Mouse (Mus musculus) liver, embryonic 16.5 days (tissue): ENCODE measurements around the gene Plekhj1. TPM values are rescaled to one million over a fixed set of nuclear protein-coding genes. Genes with fewer than 3 reads are reported as not detected.

Experiments used
- ATAC-seq: fragments of 200-750 bp; cut with Nextera tagmentation; 2 replicates; pipeline ENCODE4 v1.8.0; 2017; ENCODE audit warnings: low read depth, mild to moderate bottlenecking, moderate number of reproducible peaks, moderate library complexity
- H3K27ac ChIP-seq: fragments of 300-500 bp; sonication (generic); 2 replicates; pipeline ENCODE4 v1.5.1; 2014; ENCODE audit warnings: mild to moderate bottlenecking, low read length
- H3K27me3 ChIP-seq: fragments of 300-500 bp; sonication (generic); 2 replicates; pipeline ENCODE4 v1.6.1; 2014; ENCODE audit warnings: low read depth, low read length, mixed read lengths; ENCODE audit not compliant: control insufficient read depth, insufficient read depth
- H3K36me3 ChIP-seq: fragments of 300-500 bp; sonication (generic); 2 replicates; pipeline ENCODE4 v1.6.1; 2014; ENCODE audit warnings: mild to moderate bottlenecking; ENCODE audit not compliant: control insufficient read depth, insufficient read depth
- H3K4me1 ChIP-seq: fragments of 300-500 bp; sonication (generic); 2 replicates; pipeline ENCODE4 v1.6.1; 2014; ENCODE audit warnings: low read depth, low read length, mixed read lengths; ENCODE audit not compliant: control insufficient read depth
- H3K4me2 ChIP-seq: fragments of 300-500 bp; sonication (generic); 2 replicates; pipeline ENCODE4 v1.6.1; 2014; ENCODE audit warnings: low read depth, low read length, mixed read lengths
- H3K4me3 ChIP-seq: fragments of 300-500 bp; sonication (generic); 2 replicates; pipeline ENCODE4 v1.5.1; 2014; ENCODE audit warnings: low read depth, mild to moderate bottlenecking, low read length
- H3K9ac ChIP-seq: fragments of 300-500 bp; sonication (generic); 2 replicates; pipeline ENCODE4 v1.6.1; 2014; ENCODE audit warnings: low read depth, low read length
- H3K9me3 ChIP-seq: fragments of 300-500 bp; sonication (generic); replicated peaks from 2 replicates; pipeline ENCODE4 v1.6.1; 2016; ENCODE audit warnings: low read length; ENCODE audit not compliant: control insufficient read depth
- WGBS: fragments of 180-500 bp; shearing (Covaris S2); extraction: QIAGEN DNeasy Blood & Tissue Kit; methylation state at CpG from one replicate; pipeline ENCODE4 v1.1.7; 2014; ENCODE audit not compliant: insufficient replicate concordance; 5-methylcytosine and 5-hydroxymethylcytosine counted together
- polyA plus RNA-seq: library from polyadenylated mRNA; unstranded; fragments of >200 nt; fragmentation: Nextera tagmentation; extraction: Ambion mirVana; gene quantifications from 2 replicates; pipeline ENCODE4 v1.2.1, GENCODE M21; 2015

Gene Plekhj1
- polyA plus RNA-seq, result 61.4 and 64.7 TPM in 2 replicates

DNA sequence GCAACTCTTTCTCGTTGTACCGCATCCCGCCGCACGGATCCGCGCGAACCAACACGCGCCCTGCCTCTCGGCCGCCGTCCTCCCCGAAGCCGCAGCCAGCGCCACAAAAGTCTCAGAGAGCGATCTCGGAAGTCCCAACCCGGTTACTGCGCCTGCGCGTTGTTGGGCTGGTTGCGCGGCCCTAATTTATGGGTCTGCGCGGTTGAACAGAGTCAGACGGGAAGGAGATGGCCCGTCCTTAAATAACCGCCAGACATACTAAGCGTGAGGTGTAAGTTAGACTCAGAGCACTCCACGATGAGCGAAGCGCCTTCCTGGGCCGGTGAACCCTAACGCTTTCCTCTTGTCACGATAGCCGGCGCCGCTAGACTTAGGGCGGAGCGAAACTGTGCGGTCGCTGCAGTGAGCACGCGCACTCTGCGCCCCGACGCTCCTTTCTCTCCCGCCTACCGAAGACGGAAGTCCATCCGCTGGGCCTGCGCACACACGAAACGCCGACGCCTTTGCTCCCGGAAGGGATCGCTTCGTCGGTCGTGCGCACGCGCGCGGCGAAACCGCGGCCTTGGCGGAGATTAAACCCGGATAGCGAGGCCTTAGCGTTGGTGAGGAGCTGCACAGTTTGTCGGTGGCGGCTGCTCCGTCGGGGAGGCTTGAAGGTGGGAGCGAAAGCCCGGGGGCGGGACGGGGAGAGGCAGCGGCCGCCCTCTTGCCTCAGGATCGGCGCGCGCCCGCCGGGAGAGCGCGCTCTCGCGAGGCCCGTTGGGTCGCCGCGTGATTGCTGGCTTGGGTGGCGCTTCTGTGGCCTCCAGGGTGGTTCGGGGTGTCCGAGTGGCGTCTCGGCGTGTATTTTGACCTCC lies at the start of gene Plekhj1, which contains the start of gene Sf3a2:
Gene Plekhj1 (minus strand): TSS at position 477 of the 857 bp plus-strand sequence.
Gene Sf3a2 (plus strand): TSS at position 49 of the 857 bp plus-strand sequence.
- under 1% methylated on average over 101 of the region's 104 CpGs for WGBS
- Histone ChIP-seq H3K4me3 (peak within 1 kb of the TSS; percentile 93), H3K4me1 (peaks cover 25% of the 10 kb centered on the region), H3K27ac (peak within 1 kb of the TSS; percentile 97), H3K36me3 (peaks cover 53% of the 10 kb centered on the region), H3K27me3 (no peaks in the 10 kb centered on the region), H3K9me3 (no peaks in the 10 kb centered on the region), H3K4me2 (peak within 1 kb of the TSS; percentile 93), H3K9ac (peak within 1 kb of the TSS; percentile 94)
- ATAC-seq, result peak; percentile 94

DNA sequence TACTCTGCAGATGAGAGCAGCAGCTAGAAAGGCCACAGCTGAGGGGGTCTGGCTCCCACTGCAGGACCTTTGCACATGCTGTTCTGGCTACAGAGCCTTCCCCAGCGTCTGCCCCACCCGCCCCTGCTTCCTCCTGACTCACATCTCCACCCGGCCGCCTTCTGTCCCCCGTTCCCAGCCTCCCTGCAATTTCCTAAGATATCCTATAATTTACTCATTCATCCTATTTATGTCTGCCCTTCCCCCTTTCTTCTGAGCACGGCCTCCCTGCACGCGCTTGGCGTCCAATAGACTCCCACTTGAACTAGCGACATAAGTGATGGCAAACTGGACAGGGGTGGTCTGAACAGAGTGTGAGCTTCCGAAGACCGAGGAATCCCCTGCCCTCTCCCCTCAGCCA lies 47.3 kb upstream of the Plekhj1 start:
- no peak overlapping the region for H3K4me2 ChIP-seq
- no peak for ATAC-seq
- no peaks in the 10 kb centered on the region for H3K36me3 ChIP-seq
- H3K27me3 ChIP-seq, result peaks cover 49% of the 10 kb centered on the region
- H3K9ac ChIP-seq, result no peak overlapping the region
- no peak overlapping the region for H3K4me3 ChIP-seq
- 73% methylated on average over 12 of the region's 12 CpGs for WGBS
- H3K27ac ChIP-seq, result no peak overlapping the region
- no peaks in the 10 kb centered on the region for H3K9me3 ChIP-seq
- peaks cover 11% of the 10 kb centered on the region for H3K4me1 ChIP-seq

DNA sequence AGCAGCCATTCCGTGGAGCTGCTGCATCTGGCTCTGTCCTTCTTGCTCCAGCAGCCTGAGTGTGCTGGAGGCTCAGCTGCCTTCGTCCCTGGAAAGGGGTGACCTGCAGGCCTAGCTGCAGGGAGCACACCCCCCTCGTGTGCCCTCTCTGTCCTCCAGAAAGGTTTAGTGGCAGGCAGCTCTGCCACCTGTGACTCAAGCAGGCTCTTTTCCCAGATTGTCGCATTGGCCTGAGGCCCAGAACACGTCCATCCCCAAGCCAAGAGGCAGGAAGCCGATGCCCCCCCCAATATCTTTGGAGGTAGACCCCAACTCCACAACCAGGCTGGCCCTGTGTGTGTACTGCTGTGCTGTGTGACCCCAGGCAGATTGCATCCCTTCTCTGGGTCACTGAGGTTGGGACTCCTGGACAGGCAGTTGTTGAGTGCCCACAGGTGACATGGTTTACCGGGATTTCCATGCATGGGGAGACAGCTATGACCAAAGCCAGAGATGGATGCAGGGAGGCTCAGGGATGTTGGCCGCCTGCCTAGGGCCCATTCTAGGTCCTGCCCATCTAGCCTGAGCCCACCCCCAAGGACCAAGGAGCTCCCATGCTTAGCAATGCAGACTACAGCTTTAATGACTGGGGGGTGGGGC lies 46.7 kb upstream of the Plekhj1 start:
- Histone ChIP-seq H3K27ac (no peak overlapping the region), H3K4me1 (peaks cover 11% of the 10 kb centered on the region), H3K9ac (no peak overlapping the region), H3K36me3 (no peaks in the 10 kb centered on the region), H3K4me2 (no peak overlapping the region), H3K27me3 (peaks cover 55% of the 10 kb centered on the region), H3K9me3 (no peaks in the 10 kb centered on the region), H3K4me3 (no peak overlapping the region)
- no peak for ATAC-seq
- whole genome bisulfite sequencing, result 54% methylated on average over 8 of the region's 8 CpGs

DNA sequence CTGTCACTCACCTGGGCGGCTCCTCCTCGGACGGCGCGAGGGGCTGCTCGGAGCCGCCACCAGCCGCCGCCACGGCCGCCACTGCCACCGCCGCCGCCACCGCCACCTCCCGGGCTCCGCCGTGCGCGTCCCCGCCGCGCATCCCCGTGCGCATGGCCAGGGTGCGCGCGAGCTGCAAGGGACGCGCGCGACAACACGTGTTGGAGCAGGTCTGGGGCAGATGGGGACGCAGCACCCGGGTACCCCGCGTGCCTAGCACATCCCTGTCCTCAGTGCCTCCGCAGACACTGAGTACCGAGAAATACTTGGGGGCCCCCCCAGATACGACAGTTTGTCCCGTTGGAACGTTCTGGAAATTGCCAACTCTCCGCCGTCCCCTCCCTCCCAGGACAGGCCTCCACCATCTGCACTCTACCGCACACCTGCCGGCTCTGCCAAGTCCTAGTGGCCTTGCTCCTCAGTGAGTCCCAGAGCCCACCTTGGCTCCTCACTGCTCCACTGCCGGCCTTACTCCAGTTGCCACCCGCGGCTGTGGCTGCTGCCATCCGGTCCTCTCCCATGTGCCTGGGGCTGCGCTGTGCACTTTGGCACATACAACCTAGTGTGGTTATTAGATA lies 45.6 kb upstream of the Plekhj1 start, which contains the start of gene Lingo3:
Gene Lingo3 (minus strand): TSS at position 109 of the 617 bp plus-strand sequence.
- no peaks in the 10 kb centered on the region for H3K9me3 ChIP-seq
- no peaks in the 10 kb centered on the region for H3K36me3 ChIP-seq
- H3K9ac ChIP-seq, result no peak within 1 kb of the TSS
- no peak for ATAC-seq
- peaks cover 11% of the 10 kb centered on the region for H3K4me1 ChIP-seq
- H3K4me3 ChIP-seq, result peak within 1 kb of the TSS; percentile 21; the same call in 1 of the 2 replicates
- 5% methylated on average over 42 of the region's 51 CpGs for WGBS
- H3K27me3 ChIP-seq, result peaks cover 55% of the 10 kb centered on the region
- no peak within 1 kb of the TSS for H3K27ac ChIP-seq
- H3K4me2 ChIP-seq, result peak within 1 kb of the TSS; percentile 35; the same call in 1 of the 2 replicates

DNA sequence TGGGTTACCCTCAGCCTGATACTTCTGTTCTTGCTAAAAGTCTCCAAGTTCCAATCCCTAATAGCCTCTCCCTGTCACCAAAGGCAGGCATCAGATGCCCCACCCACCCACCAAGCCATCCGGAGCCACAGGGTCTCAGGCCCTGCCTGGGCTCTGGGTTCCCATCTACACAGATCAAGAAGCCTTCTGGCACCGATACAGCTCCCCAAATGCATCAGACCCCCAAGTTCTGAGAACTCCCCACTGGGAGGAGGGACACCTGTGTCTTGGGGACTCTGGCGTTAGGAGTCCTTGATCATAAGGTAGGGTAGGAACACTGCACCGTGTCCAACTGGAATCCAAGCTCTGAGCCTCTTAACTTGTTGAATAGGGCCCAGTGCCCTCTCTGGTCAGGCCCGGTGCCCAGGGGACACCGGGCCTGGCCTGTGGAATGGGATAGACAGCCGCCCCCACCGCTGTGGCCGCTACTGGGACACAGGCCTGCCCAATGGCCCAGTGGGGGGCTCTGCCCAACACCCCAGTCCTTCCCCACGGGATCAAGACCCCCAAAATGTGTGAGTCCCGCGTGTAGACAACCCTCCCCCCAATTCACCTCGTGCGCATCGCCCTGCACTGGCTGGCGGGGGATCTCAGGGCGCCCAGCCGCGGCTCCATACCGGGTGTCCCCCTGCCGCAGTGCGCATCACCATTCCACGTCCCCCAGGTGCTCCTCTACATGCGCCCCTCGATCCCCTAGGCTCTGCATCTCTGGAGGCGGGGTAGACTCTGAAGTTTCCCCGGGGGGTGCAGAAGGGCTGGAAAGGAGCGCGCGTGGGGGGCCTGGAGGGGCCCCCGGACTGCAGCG lies 44.9 kb upstream of the Plekhj1 start:
- no peaks in the 10 kb centered on the region for H3K36me3 ChIP-seq
- no peak overlapping the region for H3K27ac ChIP-seq
- ATAC-seq, result no peak
- peak overlapping the region; percentile 35; the same call in 1 of the 2 replicates for H3K4me2 ChIP-seq
- peak overlapping the region; percentile 21; the same call in 1 of the 2 replicates for H3K4me3 ChIP-seq
- no peaks in the 10 kb centered on the region for H3K9me3 ChIP-seq
- peaks cover 6% of the 10 kb centered on the region for H3K4me1 ChIP-seq
- H3K9ac ChIP-seq, result no peak overlapping the region
- peaks cover 55% of the 10 kb centered on the region for H3K27me3 ChIP-seq
- WGBS, result 13% methylated on average over 32 of the region's 32 CpGs

DNA sequence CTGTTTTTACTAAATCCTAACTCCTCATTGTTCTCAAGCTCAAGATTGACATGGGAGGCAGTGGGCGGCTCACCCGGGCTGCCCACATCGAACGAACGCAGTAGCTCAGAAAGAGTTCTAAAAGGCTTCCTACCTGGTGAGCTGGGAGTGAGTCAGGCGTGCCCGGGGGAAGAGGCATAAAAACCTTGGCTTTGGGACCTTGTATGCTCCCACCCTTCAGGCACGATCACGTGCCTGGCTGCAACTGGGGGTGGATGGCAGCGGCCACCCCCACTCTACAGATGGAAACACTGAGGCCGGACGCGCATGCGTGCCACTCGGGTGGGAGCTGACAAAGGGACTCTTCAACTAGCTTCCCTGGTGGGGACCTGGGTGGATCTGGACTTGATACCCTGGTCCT lies 43.9 kb upstream of the Plekhj1 start:
- no peak for ATAC-seq
- no peak overlapping the region for H3K9ac ChIP-seq
- H3K9me3 ChIP-seq, result no peaks in the 10 kb centered on the region
- no peak overlapping the region for H3K4me3 ChIP-seq
- H3K4me1 ChIP-seq, result peaks cover 3% of the 10 kb centered on the region; the same call in 1 of the 2 replicates
- 71% methylated on average over 15 of the region's 15 CpGs for WGBS
- H3K36me3 ChIP-seq, result no peaks in the 10 kb centered on the region
- H3K27ac ChIP-seq, result no peak overlapping the region
- no peak overlapping the region for H3K4me2 ChIP-seq
- H3K27me3 ChIP-seq, result peaks cover 60% of the 10 kb centered on the region

DNA sequence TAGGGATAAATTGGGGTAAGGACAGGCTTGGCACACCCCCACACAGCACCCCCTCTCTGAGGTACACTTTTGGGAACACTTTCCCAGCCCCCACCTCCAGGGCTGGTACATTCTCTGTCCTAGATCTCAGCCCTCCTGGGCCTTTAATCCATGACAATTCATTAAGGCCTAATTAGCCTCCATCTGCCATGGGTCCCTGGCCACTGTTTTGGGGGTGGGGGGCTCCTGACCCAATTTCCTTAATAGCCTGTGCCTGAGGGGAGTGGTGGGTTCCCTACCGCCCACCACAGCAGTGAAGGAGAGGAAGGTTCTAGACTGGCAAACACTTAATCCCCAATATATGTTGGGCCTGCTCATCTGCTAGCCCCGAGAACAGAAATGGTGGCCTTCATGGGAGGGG lies 43.3 kb upstream of the Plekhj1 start:
- no peak overlapping the region for H3K4me3 ChIP-seq
- ATAC-seq, result no peak
- no peaks in the 10 kb centered on the region for H3K9me3 ChIP-seq
- H3K4me1 ChIP-seq, result peaks cover 7% of the 10 kb centered on the region; the same call in 1 of the 2 replicates
- no peak overlapping the region for H3K27ac ChIP-seq
- no peaks in the 10 kb centered on the region for H3K36me3 ChIP-seq
- WGBS, result 62% methylated on average over 2 of the region's 2 CpGs
- H3K27me3 ChIP-seq, result peaks cover 67% of the 10 kb centered on the region
- no peak overlapping the region for H3K4me2 ChIP-seq
- no peak overlapping the region for H3K9ac ChIP-seq

DNA sequence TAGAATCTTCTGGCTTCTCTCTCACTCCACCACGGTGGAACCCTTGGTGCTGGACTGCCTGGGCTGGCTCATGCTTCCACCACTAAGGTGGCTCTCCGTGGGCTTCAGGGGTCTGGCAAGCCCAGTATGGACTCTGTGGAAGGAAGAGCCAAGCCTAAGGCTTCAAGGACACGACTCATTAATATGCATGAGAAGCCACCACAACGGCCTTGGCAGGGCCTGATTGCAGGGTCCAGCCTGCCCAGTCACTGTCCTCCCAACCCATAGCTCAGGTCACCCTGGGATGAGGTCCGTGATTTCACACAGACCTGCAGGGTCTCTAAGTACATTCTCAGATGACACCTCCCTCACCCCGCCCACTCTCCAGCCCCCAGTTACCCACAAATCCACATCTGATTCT lies 41.4 kb upstream of the Plekhj1 start:
- Histone ChIP-seq H3K9me3 (no peaks in the 10 kb centered on the region), H3K9ac (no peak overlapping the region), H3K27me3 (peaks cover 73% of the 10 kb centered on the region), H3K27ac (no peak overlapping the region), H3K4me3 (no peak overlapping the region), H3K4me1 (peaks cover 7% of the 10 kb centered on the region; the same call in 1 of the 2 replicates), H3K36me3 (no peaks in the 10 kb centered on the region), H3K4me2 (no peak overlapping the region)
- 48% methylated on average over 6 of the region's 6 CpGs for WGBS
- no peak for ATAC-seq
